Mouse (Mus musculus) liver, postnatal 0 days (tissue): ENCODE measurements at regions not wholly inside any gene's neighbourhood (a gene's known extent, or its start where the extent isn't known, plus 50 kb on each side); places are given as distances from the start of the nearest gene placed in this dataset.

Source experiments
- CTCF ChIP-seq: sonication (generic); IDR thresholded peaks from 2 replicates; pipeline ENCODE4 v1.5.1; 2016; ENCODE audit warnings: antibody characterized with exemption, low read depth
- EP300 ChIP-seq: IDR thresholded peaks from 2 replicates; pipeline ENCODE4 v1.6.1; 2016; ENCODE audit warnings: antibody characterized with exemption, low read depth, mild to moderate bottlenecking

GRCm38 (mm10) chr17:51966573-51967284, 133.6 kb upstream of the Satb1 start:
- no peak for TF ChIP-seq CTCF
- no peak for TF ChIP-seq EP300
